Mouse (Mus musculus) spleen, adult 2 months (tissue): Measurements from ENCODE around the gene Cables2. TPM values are rescaled to one million over a fixed set of nuclear protein-coding genes. Genes with fewer than 3 reads are reported as not detected.
A peak's percentile ranks its signal among the peaks of the same experiment; 100 is the strongest.
"Not testable (repeated sequence)": the region's sequence is repeated elsewhere in the genome, so short reads cannot be mapped to it uniquely, and the experiment has no call there.

ENCODE experiments used
- DNase-seq, 2 experiments: peaks; one replicate each; pipeline versions ENCODE4 v3.0.0 to v3.0.0-alpha.2; 2012 to 2021; ENCODE audit warnings: low spot score in 2 of 2, low read depth in 1 of 2
- H3K27ac ChIP-seq: fragments of 200-500 bp; 2 replicates; pipeline ENCODE4 v1.5.1; 2012; ENCODE audit warnings: low read length, inconsistent platforms; ENCODE audit not compliant: insufficient read depth
- H3K27me3 ChIP-seq: fragments of 200-500 bp; 2 replicates; pipeline ENCODE4 v1.6.1; 2012; ENCODE audit warnings: mild to moderate bottlenecking, moderate library complexity, low read length, inconsistent platforms; ENCODE audit not compliant: control insufficient read depth, insufficient read depth
- H3K36me3 ChIP-seq: fragments of 200-500 bp; 2 replicates; pipeline ENCODE4 v1.6.1; 2012; ENCODE audit warnings: mild to moderate bottlenecking, low read length, inconsistent platforms; ENCODE audit not compliant: control insufficient read depth, insufficient read depth
- H3K4me1 ChIP-seq: fragments of 200-500 bp; 2 replicates; pipeline ENCODE4 v1.6.1; 2011; ENCODE audit warnings: inconsistent platforms; ENCODE audit not compliant: control insufficient read depth, insufficient read depth, insufficient read length
- H3K4me3 ChIP-seq: fragments of 200-500 bp; 2 replicates; pipeline ENCODE4 v1.5.1; 2011; ENCODE audit warnings: mild to moderate bottlenecking, inconsistent platforms; ENCODE audit not compliant: insufficient read depth, insufficient read length; ENCODE audit errors: extremely low read depth
- CTCF ChIP-seq: fragments of 200-500 bp; IDR thresholded peaks from 2 replicates; pipeline ENCODE4 v1.5.1; 2011; ENCODE audit warnings: mild to moderate bottlenecking, inconsistent platforms; ENCODE audit not compliant: insufficient read depth, insufficient read length, insufficient replicate concordance; ENCODE audit errors: extremely low read depth
- POLR2A ChIP-seq: fragments of 200-500 bp; IDR thresholded peaks from 2 replicates; pipeline ENCODE4 v1.6.1; 2011; ENCODE audit warnings: low read depth, low read length, inconsistent platforms
- WGBS: fragments of 180-500 bp; shearing (Covaris S2); methylation state at CpG from one replicate; pipeline ENCODE4 v1.1.7; 2018; 5-methylcytosine and 5-hydroxymethylcytosine counted together
- polyA plus RNA-seq: library from polyadenylated mRNA; depleted of rRNA; stranded (reverse); fragments of >200 nt; gene quantifications from 2 replicates; pipeline ENCODE4 v1.2.3, GENCODE M21; 2012

The Cables2 gene
- polyA plus RNA-seq, 1 experiment, result 40.9 TPM

- no peak overlapping the region for H3K4me3 ChIP-seq
- no peak overlapping the region for H3K27ac ChIP-seq
- TF ChIP-seq CTCF, result no peak
- 90% methylated on average over 8 of the region's 8 CpGs for WGBS
- peaks cover 16% of the 10 kb centered on the region for H3K36me3 ChIP-seq
- peaks cover 9% of the 10 kb centered on the region; the same call in 1 of the 2 replicates for H3K4me1 ChIP-seq
- no peaks in the 10 kb centered on the region for H3K27me3 ChIP-seq
- DNase-seq, result no peak
Measured at GRCm38 (mm10) chr2:180260610-180261480, 12.5 kb downstream of the Cables2 start.

- H3K27ac ChIP-seq, H3K4me1 ChIP-seq, DNase-seq, H3K4me3 ChIP-seq, H3K27me3 ChIP-seq: not testable (repeated sequence)
- peaks cover 16% of the 10 kb centered on the region for H3K36me3 ChIP-seq
- WGBS, result 84% methylated on average over 17 of the region's 17 CpGs
Measured at GRCm38 (mm10) chr2:180259826-180260609, 13.3 kb downstream of the Cables2 start.

GRCm38 (mm10) chr2:180258951-180259484, 14.3 kb downstream of the Cables2 start:
- H3K27me3 ChIP-seq, H3K4me3 ChIP-seq, H3K27ac ChIP-seq, H3K4me1 ChIP-seq, DNase-seq: not testable (repeated sequence)
- peaks cover 16% of the 10 kb centered on the region for H3K36me3 ChIP-seq
- whole genome bisulfite sequencing, result 87% methylated on average over 10 of the region's 10 CpGs

GRCm38 (mm10) chr2:180257963-180258865, 15.1 kb downstream of the Cables2 start:
- Histone ChIP-seq H3K27ac (peak overlapping the region; percentile 78), H3K27me3 (no peaks in the 10 kb centered on the region), H3K36me3 (peaks cover 14% of the 10 kb centered on the region), H3K4me1 (peaks cover 9% of the 10 kb centered on the region; the same call in 1 of the 2 replicates), H3K4me3 (peak overlapping the region; percentile 89; the same call in 1 of the 2 replicates)
- TF ChIP-seq POLR2A (no peak), CTCF (no peak)
- DNase-seq, result no peak
- 57% methylated on average over 11 of the region's 11 CpGs for WGBS

GRCm38 (mm10) chr2:180257001-180257521, 16.2 kb downstream of the Cables2 start, which contains the start of gene Rps21:
TSS of gene Rps21 (plus strand) at chr2:180257377.
- Histone ChIP-seq H3K27ac (peak within 1 kb of the TSS; percentile 78), H3K4me3 (peak within 1 kb of the TSS; percentile 89), H3K27me3 (no peaks in the 10 kb centered on the region), H3K4me1 (peaks cover 9% of the 10 kb centered on the region; the same call in 1 of the 2 replicates), H3K36me3 (peaks cover 8% of the 10 kb centered on the region)
- TF ChIP-seq CTCF (no peak), POLR2A (peak; percentile 86; the same call in 1 of the 2 replicates)
- DNase-seq, result peak; percentile 95 to 99
- WGBS, result under 1% methylated on average over 38 of the region's 38 CpGs
